Mouse (Mus musculus): Measurements from ENCODE around the gene Krtcap2.

Krtcap2 gene

GRCm38 (mm10) chr3:89225321-89225815 lies 20.4 kb upstream of the Krtcap2 start:
- DNase-seq (ENCODE audit: low read depth, low spot score), result no peak

DNA sequence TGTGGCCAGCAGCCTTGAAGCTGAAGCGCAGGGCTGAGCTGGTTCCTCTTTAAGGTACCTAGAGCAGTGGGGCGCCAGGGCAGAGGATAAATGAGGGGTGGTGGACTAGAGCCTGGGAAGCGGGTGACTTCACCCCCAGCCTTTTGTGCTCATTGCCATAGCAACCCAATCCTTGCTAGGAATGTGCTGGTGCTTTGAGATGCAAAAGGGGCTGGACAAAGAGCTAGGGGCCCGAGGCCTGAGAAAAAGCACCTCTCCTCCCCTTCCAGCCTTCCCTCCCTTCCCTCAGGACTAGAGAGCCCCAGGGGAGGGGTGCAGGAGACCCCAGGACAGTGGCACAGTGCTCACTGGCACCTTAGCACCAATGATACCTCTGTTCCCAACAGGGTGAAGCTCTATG lies 19.8 kb upstream of the Krtcap2 start:
- DNase-seq (ENCODE audit: low read depth, low spot score), result no peak

GRCm38 (mm10) chr3:89226361-89226760 lies 19.4 kb upstream of the Krtcap2 start:
- DNase-seq (ENCODE audit: low read depth, low spot score), result no peak

- no peak for DNase-seq (ENCODE audit: low read depth, low spot score)
Measured at GRCm38 (mm10) chr3:89226900-89227299, 18.9 kb upstream of the Krtcap2 start, which contains the start of gene Mtx1. TSS of gene Mtx1 (minus strand) at chr3:89227088.

GRCm38 (mm10) chr3:89227307-89228179 lies 18.2 kb upstream of the Krtcap2 start:
- DNase-seq (ENCODE audit: low read depth, low spot score), result no peak

DNA sequence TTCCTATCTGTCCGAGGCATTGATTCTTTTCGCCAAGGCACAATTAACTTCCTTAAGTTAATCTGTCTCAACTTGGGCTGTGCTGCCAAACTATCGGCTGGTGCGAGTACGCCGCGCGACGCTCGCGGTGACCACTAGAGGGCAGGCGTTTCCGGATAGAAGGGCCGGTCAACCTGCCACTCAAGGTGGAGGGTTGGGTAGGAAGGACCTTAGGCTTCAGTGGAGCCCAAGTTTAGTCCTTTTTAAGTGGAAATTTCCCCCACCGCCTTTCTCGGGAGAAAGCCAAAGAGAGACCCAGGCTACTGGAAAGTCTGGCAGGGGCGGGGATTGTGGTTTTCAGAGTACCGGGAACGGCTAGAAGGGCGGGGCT lies 17.6 kb upstream of the Krtcap2 start:
- DNase-seq (ENCODE audit: low read depth, low spot score), result peak; percentile 62

DNA sequence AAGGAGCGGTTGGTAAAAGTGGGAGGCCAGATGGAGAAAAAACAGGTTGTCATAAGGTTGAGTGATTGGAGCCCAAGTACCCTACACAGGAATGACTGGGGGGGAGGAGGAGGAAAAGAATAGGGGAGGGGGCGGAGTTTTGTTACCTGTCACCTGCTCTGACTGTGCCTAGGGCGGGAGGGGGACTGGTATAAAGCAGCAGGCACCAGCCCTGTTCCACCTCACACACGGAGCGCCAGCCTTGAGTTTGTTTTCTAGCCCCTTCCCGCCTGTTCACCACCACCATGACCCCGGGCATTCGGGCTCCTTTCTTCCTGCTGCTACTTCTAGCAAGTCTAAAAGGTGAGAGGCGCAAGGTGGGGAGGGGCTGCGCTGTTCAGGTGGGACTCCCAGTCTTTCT lies 16.9 kb upstream of the Krtcap2 start, which contains the start of gene Muc1:
Muc1 (plus strand) TSS at position 222 of the 400 bp plus-strand sequence.
- DNase-seq (ENCODE audit: low read depth, low spot score), result no peak

- DNase-seq (ENCODE audit: low read depth, low spot score), result no peak
Measured at GRCm38 (mm10) chr3:89229276-89229675, 16.5 kb upstream of the Krtcap2 start.

- DNase-seq (ENCODE audit: low read depth, low spot score), result no peak
Measured at GRCm38 (mm10) chr3:89230561-89230960, 15.2 kb upstream of the Krtcap2 start.

DNA sequence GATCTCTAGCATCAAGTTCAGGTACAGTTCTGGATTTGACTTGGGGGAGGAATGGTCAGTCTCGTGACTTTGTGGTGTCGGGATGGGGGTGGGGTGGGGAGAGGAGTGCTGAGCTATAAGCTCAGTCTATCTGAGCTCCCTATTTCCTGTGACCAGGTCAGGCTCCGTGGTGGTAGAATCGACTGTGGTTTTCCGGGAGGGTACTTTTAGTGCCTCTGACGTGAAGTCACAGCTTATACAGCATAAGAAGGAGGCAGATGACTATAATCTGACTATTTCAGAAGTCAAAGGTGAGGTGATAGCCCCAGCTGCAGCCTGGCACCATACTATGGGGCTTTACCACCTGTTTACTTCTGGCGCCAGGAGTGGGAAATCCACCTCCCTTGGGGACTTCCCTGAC lies 14.4 kb upstream of the Krtcap2 start:
- no peak for DNase-seq (ENCODE audit: low read depth, low spot score)

GRCm38 (mm10) chr3:89231772-89232275 lies 13.9 kb upstream of the Krtcap2 start:
- no peak for DNase-seq (ENCODE audit: low read depth, low spot score)

DNA sequence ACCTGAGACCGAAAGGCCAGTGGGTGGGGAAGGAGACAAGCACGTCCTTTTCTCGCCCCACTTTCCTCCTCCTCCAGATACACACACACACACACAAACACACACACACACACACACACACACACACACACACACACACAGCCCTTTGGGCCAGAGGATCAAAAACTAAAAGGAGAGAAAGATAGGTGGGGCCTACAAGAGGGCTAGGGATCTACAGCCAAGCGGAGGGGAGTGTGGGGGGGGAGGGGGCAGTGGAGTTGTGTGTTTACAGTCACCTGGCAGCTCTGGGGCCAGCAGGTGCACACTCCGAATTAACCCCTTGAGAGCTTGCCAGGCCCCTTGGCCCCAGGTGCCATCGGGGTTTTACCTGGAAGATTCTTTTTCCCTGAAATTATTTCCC lies 13.2 kb upstream of the Krtcap2 start:
- DNase-seq (ENCODE audit: low read depth, low spot score), result no peak

- no peak for DNase-seq (ENCODE audit: low read depth, low spot score)
Measured at GRCm38 (mm10) chr3:89233562-89234110, 12.1 kb upstream of the Krtcap2 start.

- DNase-seq (ENCODE audit: low read depth, low spot score), result no peak
Measured at GRCm38 (mm10) chr3:89236516-89236915, 9.2 kb upstream of the Krtcap2 start.

DNA sequence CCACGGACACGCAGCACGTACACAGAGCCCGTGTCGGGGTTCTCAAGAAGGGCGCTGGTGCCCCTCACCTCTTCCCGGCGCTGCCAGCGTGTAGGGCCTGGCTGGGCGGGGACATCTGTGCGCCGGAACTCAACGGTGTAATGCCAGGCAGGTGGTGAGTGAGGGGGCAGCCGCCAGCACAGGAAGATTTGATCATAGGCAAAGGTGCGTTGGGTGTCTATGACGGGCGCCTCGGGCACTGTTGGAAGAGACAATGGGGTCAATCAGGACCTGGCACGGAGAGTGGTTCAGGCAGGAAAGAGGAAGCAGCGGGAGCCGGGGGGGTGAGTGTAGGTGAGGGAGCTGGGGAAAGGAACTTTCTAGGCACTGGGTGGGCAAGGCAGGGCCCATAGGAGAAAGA lies 8.1 kb upstream of the Krtcap2 start:
- DNase-seq (ENCODE audit: low read depth, low spot score), result no peak

GRCm38 (mm10) chr3:89238494-89238893 lies 7.3 kb upstream of the Krtcap2 start:
- DNase-seq (ENCODE audit: low read depth, low spot score), result no peak

GRCm38 (mm10) chr3:89242331-89242895 lies 3.4 kb upstream of the Krtcap2 start:
- DNase-seq (ENCODE audit: low read depth, low spot score), result no peak

DNA sequence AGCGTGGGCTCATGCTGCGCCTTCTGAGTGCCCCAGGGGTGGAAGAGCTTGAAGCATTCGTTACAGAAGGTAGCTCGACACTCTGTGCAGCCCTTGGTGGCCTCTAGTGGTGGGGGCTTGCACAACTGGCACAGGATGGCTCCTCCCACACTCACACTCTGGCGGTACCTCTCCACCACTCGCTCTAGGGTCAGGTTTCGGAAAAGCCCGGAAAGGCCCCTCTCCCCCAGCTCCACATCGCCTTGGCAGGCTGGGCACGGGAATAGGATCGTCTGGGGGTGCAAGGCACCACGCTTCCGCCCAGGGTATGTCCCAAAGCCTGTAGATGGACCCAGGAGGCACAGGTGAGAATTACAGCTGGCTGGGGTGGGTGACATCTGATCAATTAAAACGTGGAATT lies 2.2 kb upstream of the Krtcap2 start:
- no peak for DNase-seq (ENCODE audit: low read depth, low spot score)

DNA sequence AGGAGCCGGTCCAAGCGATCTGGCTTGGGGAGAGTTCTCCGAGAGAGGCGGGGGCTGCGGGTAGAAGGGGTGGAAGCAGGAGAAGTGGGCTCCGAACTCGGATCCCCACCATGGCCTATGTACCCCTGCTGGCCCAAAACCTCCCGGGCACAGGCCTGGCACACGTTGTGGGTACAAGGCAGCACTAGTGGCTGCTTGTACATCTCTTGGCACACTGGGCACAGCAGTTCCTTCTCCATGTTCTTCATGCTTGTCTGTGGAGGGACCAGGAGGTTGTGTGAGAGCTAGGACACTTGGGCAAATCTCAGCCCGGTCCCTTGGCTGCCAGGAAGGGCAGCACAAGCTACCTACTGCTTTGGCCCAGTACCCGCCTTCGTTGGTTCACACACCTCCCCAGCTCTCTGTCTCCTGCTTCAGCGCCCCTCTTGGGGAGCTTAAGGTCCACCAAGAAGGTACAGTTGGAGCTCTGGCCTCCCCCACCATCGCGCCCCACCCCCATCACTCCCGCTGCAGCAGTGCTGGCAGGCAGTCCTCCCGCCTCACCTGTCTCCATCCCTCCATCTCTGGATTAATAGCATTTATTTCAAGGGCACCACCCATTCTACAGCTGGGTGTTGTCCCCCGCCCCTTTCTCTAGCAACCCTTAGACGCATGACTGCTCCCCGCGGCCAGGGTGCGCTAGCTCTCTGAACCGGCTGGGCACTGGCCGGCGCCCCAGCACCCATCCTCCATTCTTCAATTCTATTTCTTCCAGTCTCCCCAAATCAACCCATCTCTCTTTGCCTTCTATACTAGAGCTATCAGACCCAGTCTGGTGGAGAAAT lies 1.4 kb upstream of the Krtcap2 start:
- no peak for DNase-seq (ENCODE audit: low read depth, low spot score)

DNA sequence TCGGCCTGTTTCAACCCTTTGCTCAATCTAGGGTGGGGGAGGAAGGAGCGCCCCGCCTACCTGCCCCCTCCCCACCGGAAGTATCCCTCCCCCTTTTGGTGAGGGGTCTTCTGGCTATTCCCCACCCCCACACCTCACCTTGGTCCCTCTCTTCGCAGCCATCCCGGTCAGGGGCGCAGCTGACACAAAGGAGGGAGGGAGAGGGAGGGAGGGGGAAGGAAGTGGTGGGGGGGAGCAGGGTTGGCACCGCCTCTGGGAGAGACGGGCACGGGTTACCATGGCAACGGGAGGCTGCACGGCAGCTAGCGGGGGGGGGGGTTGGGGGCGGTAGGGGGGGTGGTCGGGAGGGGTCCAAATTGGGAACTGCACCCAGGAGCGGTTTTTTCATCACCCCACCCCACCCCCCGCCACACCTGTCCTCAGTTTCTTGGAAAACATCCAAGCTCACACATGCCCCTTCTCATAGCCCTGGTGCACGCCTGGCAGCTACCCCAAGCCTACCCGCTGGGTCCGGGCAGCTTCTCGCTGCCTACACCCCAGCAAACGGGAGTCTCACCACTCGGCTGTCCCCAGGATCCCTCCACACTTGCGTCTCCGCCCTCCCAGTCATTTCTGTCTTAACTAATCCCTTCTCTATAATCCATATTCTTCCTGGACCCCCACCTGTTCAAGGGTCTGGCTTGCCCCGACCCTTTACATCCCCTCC lies 631 bp upstream of the Krtcap2 start:
- DNase-seq (ENCODE audit: low read depth, low spot score), result no peak
